Mouse (Mus musculus): ENCODE data around the gene Rrp8. TPM values are rescaled to one million over a fixed set of nuclear protein-coding genes. Genes with fewer than 3 reads are reported as not detected.
A peak's percentile ranks its signal among the peaks of the same experiment; 100 is the strongest.
"Not testable (repeated sequence)": the region's sequence is repeated elsewhere in the genome, so short reads cannot be mapped to it uniquely, and the experiment has no call there.

Gene Rrp8
- polyA plus RNA-seq, 1 experiment from 2014 or later = 41.2 TPM

GRCm38 (mm10) chr7:105740089-105740795 lies 3.1 kb upstream of the Rrp8 start:
- H3K9me3 ChIP-seq (ENCODE audit: control insufficient read depth, low read length) = no peaks in the 10 kb centered on the region
- WGBS = 90% methylated on average over 13 of the region's 13 CpGs
- H3K36me3 ChIP-seq (ENCODE audit: control insufficient read depth, insufficient read depth, low read length) = peaks cover 14% of the 10 kb centered on the region
- DNase-seq (ENCODE audit: low spot score, missing footprints) (peak; percentile 73), ATAC-seq (ENCODE audit: low FRiP score) (no peak)
- H3K9ac ChIP-seq (ENCODE audit: low read length) = no peak overlapping the region
- peaks cover 26% of the 10 kb centered on the region for H3K4me1 ChIP-seq (ENCODE audit: control insufficient read depth, insufficient read depth, low read length)
- H3K27ac ChIP-seq (ENCODE audit: low read depth, low read length) = no peak overlapping the region
- H3K4me2 ChIP-seq = no peak overlapping the region
- H3K4me3 ChIP-seq (ENCODE audit: low read depth, low read length) = no peak overlapping the region
- no peaks in the 10 kb centered on the region for H3K27me3 ChIP-seq (ENCODE audit: control insufficient read depth, insufficient read depth, low read length)

GRCm38 (mm10) chr7:105738948-105739347 lies 1.8 kb upstream of the Rrp8 start:
- no peak overlapping the region for H3K4me2 ChIP-seq
- no peak overlapping the region for H3K27ac ChIP-seq (ENCODE audit: low read depth, low read length)
- peaks cover 19% of the 10 kb centered on the region for H3K36me3 ChIP-seq (ENCODE audit: control insufficient read depth, insufficient read depth, low read length)
- no peak for ATAC-seq (ENCODE audit: low FRiP score)
- no peak overlapping the region for H3K9ac ChIP-seq (ENCODE audit: low read length)
- no peaks in the 10 kb centered on the region for H3K27me3 ChIP-seq (ENCODE audit: control insufficient read depth, insufficient read depth, low read length)
- WGBS = 25% methylated on average over 3 of the region's 3 CpGs
- no peak overlapping the region for H3K4me3 ChIP-seq (ENCODE audit: low read depth, low read length)
- peaks cover 22% of the 10 kb centered on the region; the same call in 1 of the 2 replicates for H3K4me1 ChIP-seq (ENCODE audit: control insufficient read depth, insufficient read depth, low read length)
- H3K9me3 ChIP-seq (ENCODE audit: control insufficient read depth, low read length) = no peaks in the 10 kb centered on the region
- peak; percentile 88 for DNase-seq (ENCODE audit: low spot score, missing footprints)

- Histone ChIP-seq H3K9me3 (ENCODE audit: control insufficient read depth, low read length) (no peaks in the 10 kb centered on the region), H3K4me1 (ENCODE audit: control insufficient read depth, insufficient read depth, low read length) (peaks cover 22% of the 10 kb centered on the region; the same call in 1 of the 2 replicates), H3K4me3 (ENCODE audit: low read depth, low read length) (no peak overlapping the region), H3K4me2 (no peak overlapping the region), H3K27me3 (ENCODE audit: control insufficient read depth, insufficient read depth, low read length) (no peaks in the 10 kb centered on the region), H3K27ac (ENCODE audit: low read depth, low read length) (no peak overlapping the region), H3K36me3 (ENCODE audit: control insufficient read depth, insufficient read depth, low read length) (peaks cover 26% of the 10 kb centered on the region), H3K9ac (ENCODE audit: low read length) (no peak overlapping the region)
- DNase-seq (ENCODE audit: low spot score, missing footprints) = peak; percentile 64
- WGBS = 86% methylated on average over 2 of the region's 2 CpGs
- ATAC-seq (ENCODE audit: low FRiP score) = no peak
Measured at GRCm38 (mm10) chr7:105738286-105738685, 1.1 kb upstream of the Rrp8 start.

DNA sequence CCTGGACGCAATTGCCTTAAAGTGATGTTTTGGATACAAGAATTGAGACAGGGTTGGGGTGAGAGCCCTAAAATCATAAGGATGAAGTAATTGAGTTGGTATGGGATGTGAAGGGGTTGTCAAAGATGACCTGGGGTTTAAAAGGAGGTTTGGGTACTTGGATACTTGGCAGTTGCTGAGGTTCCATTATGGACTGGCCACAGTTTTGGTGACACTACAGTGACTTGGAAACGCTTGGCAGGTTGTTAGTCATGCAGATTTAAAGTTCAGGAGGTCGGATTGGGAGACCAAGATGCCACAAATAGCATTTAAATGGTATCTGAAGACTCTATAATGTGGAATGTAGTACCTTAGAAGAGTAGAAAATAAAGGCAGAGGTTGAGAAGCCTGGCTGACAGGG lies 463 bp upstream of the Rrp8 start:
- Histone ChIP-seq H3K27ac (ENCODE audit: low read depth, low read length) (no peak overlapping the region), H3K36me3 (ENCODE audit: control insufficient read depth, insufficient read depth, low read length) (peaks cover 28% of the 10 kb centered on the region), H3K27me3 (ENCODE audit: control insufficient read depth, insufficient read depth, low read length) (no peaks in the 10 kb centered on the region), H3K4me3 (ENCODE audit: low read depth, low read length) (peak overlapping the region; percentile 82), H3K4me1 (ENCODE audit: control insufficient read depth, insufficient read depth, low read length) (peaks cover 22% of the 10 kb centered on the region; the same call in 1 of the 2 replicates), H3K9ac (ENCODE audit: low read length) (peak overlapping the region; percentile 92; the same call in 1 of the 2 replicates), H3K4me2 (peak overlapping the region; percentile 82), H3K9me3 (ENCODE audit: control insufficient read depth, low read length) (no peaks in the 10 kb centered on the region)
- WGBS = 29% methylated on average over 3 of the region's 3 CpGs
- ATAC-seq (ENCODE audit: low FRiP score) (no peak), DNase-seq (ENCODE audit: low spot score, missing footprints) (peak; percentile 83)

DNA sequence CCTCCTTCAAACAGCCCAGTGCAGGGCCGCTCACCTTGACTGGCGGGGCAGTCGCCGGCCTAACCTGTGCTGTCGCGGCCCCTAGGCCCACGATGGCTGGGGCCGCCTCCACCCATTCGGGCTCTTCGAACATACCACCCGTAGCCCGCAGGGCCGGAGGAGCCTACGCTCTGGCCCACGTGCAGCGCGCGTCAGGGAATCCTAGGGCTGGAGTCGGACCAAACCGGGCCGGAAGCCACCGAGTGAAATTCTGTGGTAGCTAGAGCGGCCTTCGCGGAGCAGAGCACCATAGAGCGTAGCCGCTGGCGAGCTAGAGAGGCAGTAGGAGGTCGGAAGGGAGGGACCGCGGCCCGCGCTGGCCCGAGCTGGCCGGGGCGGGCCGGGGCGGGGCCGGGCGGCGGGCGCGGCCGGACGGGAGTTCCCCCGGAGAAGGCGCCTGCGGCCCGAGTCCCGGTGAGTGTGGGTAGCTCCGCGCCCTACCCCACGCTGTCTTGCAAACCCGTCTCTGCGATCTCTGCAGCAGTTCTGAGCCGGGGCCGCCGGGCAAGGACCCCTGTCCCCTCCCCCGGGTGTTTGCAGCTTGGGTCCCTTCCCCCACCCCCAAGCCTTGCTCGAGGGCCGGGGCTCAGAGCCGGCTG lies 802 bp downstream of the Rrp8 start, which contains the start of gene Ilk:
Gene Ilk (plus strand): TSS at position 329 of the 638 bp plus-strand sequence.
- no peaks in the 10 kb centered on the region for H3K9me3 ChIP-seq (ENCODE audit: control insufficient read depth, low read length)
- peaks cover 22% of the 10 kb centered on the region; the same call in 1 of the 2 replicates for H3K4me1 ChIP-seq (ENCODE audit: control insufficient read depth, insufficient read depth, low read length)
- H3K4me3 ChIP-seq (ENCODE audit: low read depth, low read length) = peak within 1 kb of the TSS; percentile 82
- WGBS = under 1% methylated on average over 60 of the region's 62 CpGs
- no peaks in the 10 kb centered on the region for H3K27me3 ChIP-seq (ENCODE audit: control insufficient read depth, insufficient read depth, low read length)
- DNase-seq (ENCODE audit: low spot score, missing footprints) = peak; percentile 97
- H3K9ac ChIP-seq (ENCODE audit: low read length) = peak within 1 kb of the TSS; percentile 92
- peak; percentile 98 for ATAC-seq (ENCODE audit: low FRiP score)
- H3K36me3 ChIP-seq (ENCODE audit: control insufficient read depth, insufficient read depth, low read length) = peaks cover 24% of the 10 kb centered on the region
- peak within 1 kb of the TSS; percentile 82 for H3K4me2 ChIP-seq
- peak within 1 kb of the TSS; percentile 69 for H3K27ac ChIP-seq (ENCODE audit: low read depth, low read length)

DNA sequence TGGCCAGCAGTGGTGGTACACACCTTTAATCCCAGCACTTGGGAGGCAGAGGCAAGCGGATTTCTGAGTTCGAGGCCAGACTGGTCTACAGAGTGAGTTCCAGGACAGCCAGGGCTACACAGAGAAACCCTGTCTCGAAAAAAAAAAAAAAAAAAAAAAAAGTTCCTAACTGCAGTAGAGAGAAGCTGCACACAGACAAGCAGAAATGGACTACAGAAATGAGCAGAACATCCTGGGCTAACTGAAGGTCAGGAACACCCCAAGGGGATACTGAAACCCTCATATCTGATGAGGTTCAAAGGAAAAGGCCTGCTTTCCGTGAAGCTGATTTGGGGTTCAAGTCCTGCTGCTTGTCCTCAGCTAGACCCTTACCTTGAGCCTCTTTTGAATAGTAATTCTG lies 1.7 kb downstream of the Rrp8 start:
- H3K4me3 ChIP-seq (ENCODE audit: low read depth, low read length) = peak overlapping the region; percentile 82
- 61% methylated on average over 4 of the region's 4 CpGs for WGBS
- peaks cover 19% of the 10 kb centered on the region for H3K36me3 ChIP-seq (ENCODE audit: control insufficient read depth, insufficient read depth, low read length)
- not testable (repeated sequence) for H3K27me3 ChIP-seq (ENCODE audit: control insufficient read depth, insufficient read depth, low read length); H3K27ac ChIP-seq (ENCODE audit: low read depth, low read length); H3K9me3 ChIP-seq (ENCODE audit: control insufficient read depth, low read length); ATAC-seq (ENCODE audit: low FRiP score); DNase-seq (ENCODE audit: low spot score, missing footprints)
- peak overlapping the region; percentile 92 for H3K9ac ChIP-seq (ENCODE audit: low read length)
- H3K4me2 ChIP-seq = peak overlapping the region; percentile 82
- H3K4me1 ChIP-seq (ENCODE audit: control insufficient read depth, insufficient read depth, low read length) = peaks cover 22% of the 10 kb centered on the region; the same call in 1 of the 2 replicates

GRCm38 (mm10) chr7:105734826-105735225 lies 2.4 kb downstream of the Rrp8 start:
- Histone ChIP-seq H3K36me3 (ENCODE audit: control insufficient read depth, insufficient read depth, low read length) (peaks cover 18% of the 10 kb centered on the region; the same call in 1 of the 2 replicates), H3K4me1 (ENCODE audit: control insufficient read depth, insufficient read depth, low read length) (peaks cover 22% of the 10 kb centered on the region; the same call in 1 of the 2 replicates), H3K4me3 (ENCODE audit: low read depth, low read length) (no peak overlapping the region), H3K9ac (ENCODE audit: low read length) (0 out of 2 replicates have a peak overlapping the region, but pooled peaks have one; percentile 10), H3K4me2 (no peak overlapping the region), H3K9me3 (ENCODE audit: control insufficient read depth, low read length) (no peaks in the 10 kb centered on the region), H3K27me3 (ENCODE audit: control insufficient read depth, insufficient read depth, low read length) (no peaks in the 10 kb centered on the region), H3K27ac (ENCODE audit: low read depth, low read length) (no peak overlapping the region)
- peak; percentile 69 for DNase-seq (ENCODE audit: low spot score, missing footprints)
- ATAC-seq (ENCODE audit: low FRiP score) = no peak
- WGBS = 90% methylated on average over 8 of the region's 8 CpGs

- Histone ChIP-seq H3K4me2 (no peak overlapping the region), H3K27me3 (ENCODE audit: control insufficient read depth, insufficient read depth, low read length) (no peaks in the 10 kb centered on the region), H3K9ac (ENCODE audit: low read length) (no peak overlapping the region), H3K36me3 (ENCODE audit: control insufficient read depth, insufficient read depth, low read length) (peaks cover 18% of the 10 kb centered on the region; the same call in 1 of the 2 replicates), H3K9me3 (ENCODE audit: control insufficient read depth, low read length) (no peaks in the 10 kb centered on the region), H3K27ac (ENCODE audit: low read depth, low read length) (no peak overlapping the region), H3K4me1 (ENCODE audit: control insufficient read depth, insufficient read depth, low read length) (peaks cover 23% of the 10 kb centered on the region), H3K4me3 (ENCODE audit: low read depth, low read length) (no peak overlapping the region)
- peak; percentile 75 for DNase-seq (ENCODE audit: low spot score, missing footprints)
- no peak for ATAC-seq (ENCODE audit: low FRiP score)
- 95% methylated on average over 11 of the region's 11 CpGs for WGBS
Measured at GRCm38 (mm10) chr7:105733836-105734235, 3.3 kb downstream of the Rrp8 start.
